Mouse (Mus musculus): ENCODE measurements around the gene Sugp2.
"Not testable (repeated sequence)": the region's sequence is repeated elsewhere in the genome, so short reads cannot be mapped to it uniquely, and the experiment has no call there.

Sugp2 gene

GRCm38 (mm10) chr8:70234080-70234780, at the start of gene Sugp2, which contains the start of gene Armc6:
TSS of gene Sugp2 (plus strand) at chr8:70234226.
TSS of gene Armc6 (minus strand) at chr8:70234466.
- DNase-seq (ENCODE audit: low spot score): peak; percentile 95

DNA sequence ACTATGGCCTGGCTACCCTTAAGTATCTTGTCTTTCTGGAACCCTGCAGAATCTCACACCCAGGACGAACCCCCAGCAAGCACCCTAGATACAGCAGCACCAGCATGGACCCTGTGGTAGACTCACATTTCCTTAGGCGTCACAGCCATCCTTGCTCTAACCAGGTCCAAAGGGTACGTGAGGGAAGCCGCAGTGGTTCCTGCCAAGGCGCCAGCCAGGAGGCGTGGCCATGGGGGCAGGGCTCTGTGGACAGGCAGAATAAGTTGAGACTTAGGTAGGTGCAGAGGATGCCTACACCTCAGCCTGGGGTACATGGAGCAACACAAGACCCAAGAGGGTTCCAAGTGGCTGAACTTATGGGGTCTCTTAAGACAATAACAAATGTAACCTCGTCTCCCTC, 45.3 kb upstream of the Sugp2 start:
- no peak for DNase-seq (ENCODE audit: low spot score)

DNA sequence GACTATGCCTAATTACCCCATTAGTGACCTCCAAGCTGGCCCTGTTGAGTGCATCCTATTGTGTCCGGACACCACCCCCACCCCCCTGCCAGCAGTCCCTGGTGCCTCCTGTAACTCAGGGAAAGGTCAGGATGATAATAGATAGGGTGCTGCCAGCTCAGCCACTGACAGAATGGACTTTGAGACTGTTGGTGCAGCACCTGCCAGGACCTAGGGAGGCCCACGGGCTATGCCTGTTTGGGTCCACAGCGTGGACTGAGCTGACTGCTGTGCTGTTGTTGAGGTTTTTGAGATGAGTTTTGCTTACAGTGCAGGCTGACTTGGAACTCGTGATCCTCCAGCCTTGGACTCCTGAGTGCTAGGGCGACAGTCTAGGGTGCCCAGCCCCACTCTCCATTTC, 40.8 kb upstream of the Sugp2 start:
- no peak for DNase-seq (ENCODE audit: low spot score)

DNA sequence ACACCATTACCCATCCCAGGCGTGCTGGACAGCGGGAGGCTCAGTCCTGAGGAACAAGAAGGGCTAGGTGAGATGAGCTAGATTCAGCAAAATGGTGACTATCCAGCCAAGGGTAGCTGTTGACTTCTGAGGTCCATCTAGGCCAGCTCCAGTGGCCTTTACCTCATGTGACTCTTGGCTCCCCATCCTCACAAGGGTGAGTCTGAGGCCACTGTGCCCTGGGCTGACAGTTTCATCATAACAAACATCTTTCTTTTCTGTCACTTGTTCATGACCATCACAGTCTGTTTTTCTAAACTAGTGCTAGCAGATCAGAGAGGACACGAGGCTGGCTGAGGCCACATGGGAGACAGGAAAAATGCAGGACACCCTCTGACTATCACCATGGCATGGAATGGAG, 39.8 kb upstream of the Sugp2 start:
- DNase-seq (ENCODE audit: low spot score): no peak

- no peak for DNase-seq (ENCODE audit: low spot score)
These were observed 38.3 kb upstream of the Sugp2 start for GRCm38 (mm10) chr8:70195762-70196161.

DNA sequence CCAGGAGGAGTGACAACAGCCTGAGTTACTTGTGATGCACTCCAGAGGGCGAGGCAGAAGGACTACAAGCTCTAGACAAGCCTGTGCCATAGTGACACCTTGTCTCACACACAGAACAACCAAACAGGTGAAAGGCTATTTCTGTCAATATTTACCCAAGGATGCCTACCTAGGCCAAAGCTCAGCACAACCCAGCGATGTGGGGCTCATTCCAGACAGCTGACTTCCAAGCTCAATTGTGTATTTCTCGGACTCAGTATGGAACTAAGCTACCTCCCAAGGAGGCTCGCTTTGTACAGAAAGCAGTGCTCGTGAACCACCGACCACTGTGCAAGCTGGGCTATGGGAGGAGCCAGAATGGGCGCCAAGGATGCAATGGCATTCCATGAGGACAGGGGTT, 36.4 kb upstream of the Sugp2 start:
- no peak for DNase-seq (ENCODE audit: low spot score)

- DNase-seq (ENCODE audit: low spot score): no peak
These were observed 33.8 kb upstream of the Sugp2 start for GRCm38 (mm10) chr8:70200098-70200681.

DNA sequence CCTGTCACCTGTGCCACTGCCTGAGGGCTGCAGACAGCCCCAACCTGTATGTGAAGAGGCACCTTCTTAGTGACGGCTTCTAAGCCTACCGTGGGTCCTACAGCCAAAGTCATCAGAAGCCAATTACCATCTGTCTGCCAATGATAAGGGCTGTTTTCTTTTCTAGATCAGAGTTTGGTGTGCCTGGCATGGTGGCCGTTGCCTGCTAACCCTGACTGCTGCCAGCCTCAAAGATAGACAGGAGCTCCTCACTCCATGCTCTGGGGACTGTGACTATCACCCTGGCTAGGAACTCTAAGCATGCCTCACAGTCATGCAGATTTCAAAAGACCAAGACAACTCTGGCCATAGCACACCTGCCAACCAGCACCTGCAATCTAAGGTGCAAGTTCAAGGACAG, 32.6 kb upstream of the Sugp2 start:
- no peak for DNase-seq (ENCODE audit: low spot score)

DNA sequence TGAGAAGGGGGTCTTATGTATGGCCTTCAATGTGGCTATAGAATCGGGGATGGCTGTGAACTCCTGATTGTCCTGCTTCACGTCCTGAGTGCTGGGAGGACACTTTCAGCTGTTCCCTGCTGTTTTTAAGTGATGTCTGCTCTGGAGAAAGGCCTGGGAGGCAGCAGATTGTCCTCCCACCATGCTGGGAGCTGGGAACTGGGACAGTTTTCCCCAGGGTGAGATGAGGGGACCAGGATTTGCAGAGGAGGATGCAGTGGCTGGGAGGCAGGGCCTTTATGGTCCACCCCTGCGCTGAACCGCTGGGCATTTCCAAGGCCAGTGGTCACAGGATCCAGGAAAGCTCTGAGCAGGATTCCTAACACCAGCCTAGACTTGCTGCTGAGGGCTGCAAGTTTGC, 31.0 kb upstream of the Sugp2 start:
- DNase-seq (ENCODE audit: low spot score): no peak

GRCm38 (mm10) chr8:70204757-70205156, 29.3 kb upstream of the Sugp2 start:
- no peak for DNase-seq (ENCODE audit: low spot score)

DNA sequence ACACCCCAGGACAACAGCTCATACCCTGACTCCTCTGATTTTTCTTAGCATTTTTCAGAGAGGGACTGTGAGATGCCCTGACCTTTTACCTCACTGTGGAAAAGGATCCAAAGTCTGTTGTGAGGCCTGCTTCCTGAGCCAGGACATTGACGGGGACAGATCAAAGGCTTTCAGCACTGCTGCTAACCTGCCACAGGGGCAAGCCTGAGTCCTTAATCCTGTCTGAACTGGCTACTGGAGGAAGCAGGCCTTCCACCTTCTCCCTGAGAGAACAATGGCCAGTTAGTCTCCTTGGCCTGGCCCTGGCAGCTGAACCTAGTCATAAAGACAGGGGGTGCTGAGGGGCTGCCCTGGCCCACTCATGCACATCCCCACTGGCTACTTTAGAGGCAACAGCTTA, 25.9 kb upstream of the Sugp2 start:
- no peak for DNase-seq (ENCODE audit: low spot score)

- no peak for DNase-seq (ENCODE audit: low spot score)
These were observed 23.5 kb upstream of the Sugp2 start for GRCm38 (mm10) chr8:70210538-70210937.

- no peak for DNase-seq (ENCODE audit: low spot score)
These were observed 22.8 kb upstream of the Sugp2 start for GRCm38 (mm10) chr8:70211275-70211674.

GRCm38 (mm10) chr8:70211726-70212111, 22.3 kb upstream of the Sugp2 start:
- peak; percentile 29 for DNase-seq (ENCODE audit: low spot score)

DNA sequence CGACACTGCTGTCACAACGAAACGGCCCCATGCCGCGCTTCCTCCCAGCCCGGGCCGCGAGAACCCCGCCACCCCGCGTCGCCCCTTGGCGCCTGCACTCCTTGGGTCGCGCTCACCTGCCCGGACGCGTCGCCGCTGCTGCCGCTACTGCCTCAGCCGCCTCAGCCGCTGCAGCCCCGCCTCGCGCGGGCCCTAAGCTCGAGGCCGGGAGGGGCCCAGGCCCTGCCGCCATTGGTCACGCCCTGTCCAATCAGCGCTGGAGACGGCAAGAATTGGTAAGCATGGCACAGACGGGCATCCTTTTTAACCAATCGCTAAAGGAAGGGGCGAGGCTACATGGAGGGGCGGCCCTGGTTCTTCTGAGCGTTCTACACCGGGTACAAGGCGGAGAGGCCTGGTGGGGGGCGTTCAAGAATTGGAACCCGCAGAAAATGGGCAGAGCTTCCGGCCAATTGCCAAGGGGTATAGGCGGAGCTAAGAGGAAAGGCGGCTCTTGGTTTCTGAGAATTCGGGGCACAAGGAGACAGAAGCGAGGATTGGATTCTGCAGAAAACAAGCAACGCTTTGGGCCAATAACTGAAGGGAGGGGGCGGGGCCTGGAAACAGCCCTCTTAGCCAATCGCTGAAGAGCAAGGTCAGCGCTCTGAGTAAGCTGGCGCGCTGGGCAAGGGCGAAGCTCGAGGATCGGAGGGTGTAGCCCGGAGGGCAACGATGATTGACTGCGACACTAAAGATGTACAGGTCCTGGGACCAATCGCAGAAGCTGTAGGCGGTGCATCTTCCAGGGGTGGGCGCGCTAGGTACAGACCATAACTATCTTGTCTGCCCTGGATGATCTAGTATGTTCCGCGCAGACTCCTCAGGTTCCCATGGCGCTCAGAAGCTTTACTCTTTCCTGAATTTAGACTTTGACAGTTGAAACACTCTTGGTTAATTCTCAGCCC, 21.6 kb upstream of the Sugp2 start, which contains the start of gene Slc25a42:
TSS of gene Slc25a42 (minus strand) at position 194 of the 944 bp plus-strand sequence.
- peak; percentile 100 for DNase-seq (ENCODE audit: low spot score)

- DNase-seq (ENCODE audit: low spot score): no peak
These were observed 19.6 kb upstream of the Sugp2 start for GRCm38 (mm10) chr8:70214411-70214810.

DNA sequence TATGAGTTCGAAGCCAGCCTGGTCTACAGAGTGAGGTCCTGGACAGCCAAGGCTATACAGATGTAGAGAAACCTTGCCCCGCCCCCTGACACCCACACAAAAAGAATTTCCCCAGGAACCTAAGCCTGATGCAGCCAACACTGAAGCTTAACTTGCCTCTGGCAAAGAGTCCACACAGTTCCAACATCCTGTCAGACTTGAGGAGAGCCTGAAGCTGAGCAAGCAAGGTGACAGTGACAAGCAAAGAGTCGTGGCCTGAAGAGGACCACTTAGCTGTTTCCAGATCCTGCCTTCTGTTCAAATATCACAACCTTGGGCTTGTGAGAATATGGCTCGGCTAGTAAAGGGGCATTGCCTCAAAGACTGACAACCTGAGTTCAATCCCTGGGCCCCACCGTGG, 18.9 kb upstream of the Sugp2 start:
- no peak for DNase-seq (ENCODE audit: low spot score)

- not testable (repeated sequence) for DNase-seq (ENCODE audit: low spot score)
These were observed 17.9 kb upstream of the Sugp2 start for GRCm38 (mm10) chr8:70216161-70216560.

- peak; percentile 51 for DNase-seq (ENCODE audit: low spot score)
These were observed 17.5 kb upstream of the Sugp2 start for GRCm38 (mm10) chr8:70216566-70216965.

GRCm38 (mm10) chr8:70217441-70217840, 16.6 kb upstream of the Sugp2 start:
- DNase-seq (ENCODE audit: low spot score): no peak

- peak; percentile 79 for DNase-seq (ENCODE audit: low spot score)
These were observed 14.8 kb upstream of the Sugp2 start for GRCm38 (mm10) chr8:70219107-70219684.

DNA sequence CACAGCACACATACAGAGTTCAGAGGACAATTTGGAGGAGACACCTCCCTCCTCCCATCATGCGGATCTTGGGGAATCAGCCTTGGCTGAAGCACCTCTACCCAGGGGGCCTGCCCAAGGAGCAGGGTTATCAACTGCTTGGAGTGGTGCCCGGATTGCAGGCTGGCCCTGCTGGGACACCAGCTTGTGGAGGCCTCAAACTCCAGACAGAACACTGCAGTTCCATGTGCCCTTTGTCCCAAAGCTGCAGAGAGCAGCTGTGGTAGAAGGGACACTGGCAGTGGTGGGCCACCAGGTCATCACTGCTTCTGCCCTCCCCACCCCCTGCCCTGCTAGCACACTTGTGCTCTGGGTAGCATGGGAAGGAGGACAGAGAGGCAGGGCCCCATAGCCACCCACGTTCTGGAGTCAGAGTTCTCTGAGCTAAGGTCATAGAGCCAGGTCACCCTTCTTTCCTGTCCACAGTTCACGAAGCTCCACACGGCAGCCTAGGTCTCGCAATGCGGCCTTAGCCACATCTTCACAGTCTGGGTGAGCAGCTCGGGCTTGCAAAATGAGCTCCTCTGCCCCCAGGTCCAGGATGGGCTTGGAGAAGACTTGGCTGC, 13.7 kb upstream of the Sugp2 start:
- peak; percentile 79 for DNase-seq (ENCODE audit: low spot score)

All from ovary, adult 18-20 months (tissue).